Mouse (Mus musculus) stomach, embryonic 14.5 days (tissue): ENCODE measurements at regions not wholly inside any gene's neighbourhood (a gene's known extent, or its start where the extent isn't known, plus 50 kb on each side); places are given as distances from the start of the nearest gene placed in this dataset.
A peak's percentile ranks its signal among the peaks of the same experiment; 100 is the strongest.

ENCODE experiments used
- ATAC-seq: fragments of 200-750 bp; cut with Nextera tagmentation; 2 replicates; pipeline ENCODE4 v1.8.0; 2017; ENCODE audit warnings: low read depth, moderate TSS enrichment; ENCODE audit not compliant: insufficient number of reproducible peaks, insufficient read depth, low FRiP score
- H3K27ac ChIP-seq: fragments of 300-500 bp; sonication (generic); 2 replicates; pipeline ENCODE4 v1.5.1; 2014; ENCODE audit warnings: mild to moderate bottlenecking, low read length, moderate library complexity, mixed read lengths
- H3K27me3 ChIP-seq: fragments of 300-500 bp; sonication (generic); 2 replicates; pipeline ENCODE4 v1.6.1; 2014; ENCODE audit warnings: low read length, control low read depth, mixed read lengths; ENCODE audit not compliant: control insufficient read depth, insufficient read depth
- H3K36me3 ChIP-seq: fragments of 300-500 bp; sonication (generic); 2 replicates; pipeline ENCODE4 v1.6.1; 2014; ENCODE audit warnings: mild to moderate bottlenecking, control low read depth, low read length, moderate library complexity, mixed read lengths; ENCODE audit not compliant: control insufficient read depth, insufficient read depth
- H3K4me1 ChIP-seq: fragments of 300-500 bp; sonication (generic); 2 replicates; pipeline ENCODE4 v1.6.1; 2014; ENCODE audit warnings: low read length, control low read depth, mixed read lengths; ENCODE audit not compliant: control insufficient read depth, insufficient read depth
- H3K4me2 ChIP-seq: fragments of 300-500 bp; sonication (generic); replicated peaks from 2 replicates; pipeline ENCODE4 v1.6.1; 2014; ENCODE audit warnings: low read depth, low read length, control low read depth
- H3K4me3 ChIP-seq: fragments of 300-500 bp; sonication (generic); 2 replicates; pipeline ENCODE4 v1.5.1; 2014; ENCODE audit warnings: low read depth, low read length, control low read depth
- H3K9ac ChIP-seq: fragments of 300-500 bp; sonication (generic); replicated peaks from 2 replicates; pipeline ENCODE4 v1.6.1; 2014; ENCODE audit warnings: low read depth, mild to moderate bottlenecking, control low read depth, low read length, moderate library complexity, mixed read lengths
- H3K9me3 ChIP-seq: fragments of 300-500 bp; sonication (generic); 2 replicates; pipeline ENCODE4 v1.6.1; 2016; ENCODE audit warnings: low read depth, low read length, control low read depth; ENCODE audit not compliant: control insufficient read depth
- WGBS: fragments of 180-500 bp; shearing (Covaris S2); extraction: QIAGEN DNeasy Blood & Tissue Kit; methylation state at CpG from one replicate; pipeline ENCODE4 v1.1.7; 2014; 5-methylcytosine and 5-hydroxymethylcytosine counted together

DNA sequence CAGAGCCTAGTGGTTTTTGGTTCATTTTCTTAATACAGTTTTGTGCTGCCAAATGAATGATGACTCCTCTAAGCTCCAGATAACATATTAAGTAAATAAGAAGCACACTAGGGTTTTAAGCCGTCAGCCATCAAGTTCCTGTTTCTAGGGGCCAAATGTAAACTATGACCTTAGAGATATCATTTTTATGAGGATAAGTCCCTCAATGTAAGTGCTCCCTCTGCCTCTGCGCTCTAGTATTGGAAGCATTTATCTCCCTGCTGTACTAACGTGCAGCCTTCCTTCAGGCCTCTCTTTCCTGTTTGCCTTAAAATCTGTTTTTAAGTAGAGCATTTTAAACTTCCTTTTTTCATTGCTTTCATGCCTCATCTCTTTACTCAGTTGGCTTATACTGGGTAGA lies 381.3 kb upstream of the Cd180 start:
- WGBS, result 11% methylated on average over 3 of the region's 3 CpGs
- no peaks in the 10 kb centered on the region for H3K9me3 ChIP-seq
- H3K4me3 ChIP-seq, result no peak overlapping the region
- 0 out of 2 replicates have a peak, but pooled peaks cover 5% of the 10 kb centered on the region for H3K4me1 ChIP-seq
- ATAC-seq, result no peak
- H3K27me3 ChIP-seq, result no peaks in the 10 kb centered on the region
- no peak overlapping the region for H3K4me2 ChIP-seq
- H3K36me3 ChIP-seq, result no peaks in the 10 kb centered on the region
- no peak overlapping the region for H3K9ac ChIP-seq
- H3K27ac ChIP-seq, result no peak overlapping the region

DNA sequence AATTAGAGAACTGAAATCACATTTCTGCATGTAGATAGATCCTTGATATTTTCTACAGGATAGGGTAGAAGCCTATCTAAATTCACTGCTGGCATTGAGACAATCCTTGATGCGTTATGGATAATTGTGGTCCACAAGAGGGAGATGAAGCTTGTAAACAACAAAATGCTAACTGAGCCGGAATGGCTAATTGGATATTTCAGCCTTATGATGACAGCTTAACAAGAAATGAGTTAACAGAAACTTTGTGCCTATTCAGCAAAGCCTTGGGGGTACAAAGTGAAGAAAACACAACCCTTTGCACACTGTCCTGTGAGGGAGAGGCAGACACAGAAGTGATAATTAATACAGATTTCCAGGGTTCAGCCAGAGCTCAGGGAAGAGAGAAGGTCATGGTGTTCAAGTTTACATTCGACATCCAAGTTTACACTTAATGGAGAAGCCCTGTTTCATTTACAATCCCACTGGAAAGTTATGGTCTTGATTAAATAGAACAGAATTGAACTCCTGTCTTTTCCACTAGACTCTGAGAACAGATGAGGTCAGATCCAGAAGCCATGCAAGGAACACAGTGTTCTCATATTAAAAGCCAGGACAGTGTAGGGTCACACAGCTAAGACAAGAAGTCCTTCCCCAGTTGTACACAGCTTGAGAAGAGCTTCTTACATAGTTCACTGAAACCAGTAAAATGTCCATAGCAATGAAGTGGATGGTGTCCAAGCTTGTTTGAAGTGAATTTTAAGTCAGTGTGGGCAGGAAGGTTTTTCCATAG lies 377.3 kb upstream of the Cd180 start:
- H3K27me3 ChIP-seq, result no peaks in the 10 kb centered on the region
- no peak overlapping the region for H3K9ac ChIP-seq
- ATAC-seq, result no peak
- H3K4me2 ChIP-seq, result no peak overlapping the region
- no peaks in the 10 kb centered on the region for H3K9me3 ChIP-seq
- H3K36me3 ChIP-seq, result no peaks in the 10 kb centered on the region
- H3K27ac ChIP-seq, result no peak overlapping the region
- H3K4me3 ChIP-seq, result no peak overlapping the region
- WGBS, result 53% methylated on average over 3 of the region's 3 CpGs
- H3K4me1 ChIP-seq, result no peaks in the 10 kb centered on the region

DNA sequence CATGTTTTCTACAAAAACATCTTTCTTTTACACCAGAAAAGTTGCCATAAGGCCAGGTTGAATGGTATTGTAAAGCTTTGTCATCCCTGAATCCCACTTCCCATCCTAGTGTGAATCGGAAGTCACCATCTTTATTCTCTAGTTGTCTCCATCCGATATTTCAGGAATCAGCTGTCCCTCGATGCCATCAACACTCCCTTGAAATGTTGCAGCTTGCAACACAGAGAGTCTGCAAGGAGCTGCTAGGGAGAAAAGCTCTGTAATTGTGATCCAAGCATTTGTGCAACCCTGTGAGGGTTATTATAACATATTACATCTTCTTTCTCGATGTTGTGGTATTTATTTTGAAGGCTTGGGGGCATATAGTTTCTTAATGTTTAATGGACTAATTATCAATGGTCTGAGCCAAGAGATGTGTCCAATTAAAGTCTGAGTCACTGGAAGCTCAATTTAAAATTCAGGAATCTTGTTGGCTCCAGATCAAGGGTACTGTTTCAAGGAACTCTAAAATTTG lies 374.4 kb upstream of the Cd180 start:
- H3K27me3 ChIP-seq, result no peaks in the 10 kb centered on the region
- no peak overlapping the region for H3K27ac ChIP-seq
- H3K4me2 ChIP-seq, result no peak overlapping the region
- WGBS, result 69% methylated on average over 4 of the region's 4 CpGs
- no peak overlapping the region for H3K9ac ChIP-seq
- no peaks in the 10 kb centered on the region for H3K36me3 ChIP-seq
- H3K9me3 ChIP-seq, result no peaks in the 10 kb centered on the region
- H3K4me3 ChIP-seq, result no peak overlapping the region
- H3K4me1 ChIP-seq, result no peaks in the 10 kb centered on the region
- no peak for ATAC-seq

DNA sequence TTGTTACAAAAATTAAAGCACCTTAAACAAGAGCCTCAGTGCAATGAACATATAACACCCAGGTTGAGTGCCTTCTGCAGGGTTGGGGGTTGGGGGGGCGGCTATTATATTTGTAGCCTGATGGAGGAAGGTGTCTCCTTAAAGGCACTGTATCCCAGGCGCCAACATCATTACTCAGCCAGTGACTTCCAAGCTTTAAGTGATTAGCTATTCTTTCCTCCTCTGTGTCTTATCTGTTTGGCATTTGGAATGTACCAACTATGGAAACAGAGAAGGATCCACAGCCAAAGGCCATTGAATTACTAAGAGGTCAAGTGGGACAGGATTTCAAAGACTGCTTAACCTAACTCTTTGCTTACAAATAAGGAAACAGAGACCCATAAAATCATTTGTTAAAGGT lies 373.9 kb upstream of the Cd180 start:
- no peaks in the 10 kb centered on the region for H3K4me1 ChIP-seq
- H3K36me3 ChIP-seq, result no peaks in the 10 kb centered on the region
- 71% methylated on average over 2 of the region's 2 CpGs for WGBS
- H3K9me3 ChIP-seq, result no peaks in the 10 kb centered on the region
- no peak overlapping the region for H3K4me3 ChIP-seq
- H3K9ac ChIP-seq, result no peak overlapping the region
- no peaks in the 10 kb centered on the region for H3K27me3 ChIP-seq
- no peak overlapping the region for H3K4me2 ChIP-seq
- H3K27ac ChIP-seq, result no peak overlapping the region
- ATAC-seq, result no peak

GRCm38 (mm10) chr13:102323876-102324275 lies 369.5 kb upstream of the Cd180 start:
- Histone ChIP-seq H3K4me3 (no peak overlapping the region), H3K4me2 (no peak overlapping the region), H3K4me1 (no peaks in the 10 kb centered on the region), H3K36me3 (no peaks in the 10 kb centered on the region), H3K27me3 (no peaks in the 10 kb centered on the region), H3K9ac (no peak overlapping the region), H3K9me3 (no peaks in the 10 kb centered on the region), H3K27ac (no peak overlapping the region)
- no peak for ATAC-seq
- WGBS, result 93% methylated on average over 3 of the region's 3 CpGs

- Histone ChIP-seq H3K4me1 (no peaks in the 10 kb centered on the region), H3K4me2 (no peak overlapping the region), H3K27ac (no peak overlapping the region), H3K9me3 (no peaks in the 10 kb centered on the region), H3K36me3 (no peaks in the 10 kb centered on the region), H3K9ac (no peak overlapping the region), H3K4me3 (no peak overlapping the region), H3K27me3 (no peaks in the 10 kb centered on the region)
- ATAC-seq, result no peak
- WGBS, result 60% methylated on average over 2 of the region's 2 CpGs
Measured at GRCm38 (mm10) chr13:102326003-102326402, 367.4 kb upstream of the Cd180 start.

DNA sequence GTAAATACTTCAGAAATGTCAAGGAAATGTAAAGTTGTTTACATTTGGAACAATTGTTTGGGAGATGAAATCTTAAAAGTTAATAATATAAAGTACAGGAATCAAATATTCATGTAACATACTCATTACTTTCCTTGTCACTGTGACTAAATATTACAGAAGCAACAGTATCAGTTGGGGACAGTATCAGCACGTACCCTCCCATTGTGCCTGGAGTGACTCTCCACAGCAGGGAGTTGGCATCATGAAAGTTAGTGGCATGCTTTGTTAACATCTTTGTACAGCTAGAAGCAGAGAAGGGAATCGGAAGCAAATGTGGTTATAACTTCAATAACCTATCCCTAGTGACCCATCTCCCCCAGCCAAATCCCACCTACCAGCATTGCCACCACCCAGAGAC lies 366.8 kb upstream of the Cd180 start:
- no peak overlapping the region for H3K27ac ChIP-seq
- H3K36me3 ChIP-seq, result no peaks in the 10 kb centered on the region
- H3K4me3 ChIP-seq, result no peak overlapping the region
- H3K4me1 ChIP-seq, result no peaks in the 10 kb centered on the region
- 60% methylated on average over 2 of the region's 2 CpGs for WGBS
- ATAC-seq, result no peak
- no peak overlapping the region for H3K4me2 ChIP-seq
- H3K9me3 ChIP-seq, result no peaks in the 10 kb centered on the region
- no peak overlapping the region for H3K9ac ChIP-seq
- H3K27me3 ChIP-seq, result no peaks in the 10 kb centered on the region

DNA sequence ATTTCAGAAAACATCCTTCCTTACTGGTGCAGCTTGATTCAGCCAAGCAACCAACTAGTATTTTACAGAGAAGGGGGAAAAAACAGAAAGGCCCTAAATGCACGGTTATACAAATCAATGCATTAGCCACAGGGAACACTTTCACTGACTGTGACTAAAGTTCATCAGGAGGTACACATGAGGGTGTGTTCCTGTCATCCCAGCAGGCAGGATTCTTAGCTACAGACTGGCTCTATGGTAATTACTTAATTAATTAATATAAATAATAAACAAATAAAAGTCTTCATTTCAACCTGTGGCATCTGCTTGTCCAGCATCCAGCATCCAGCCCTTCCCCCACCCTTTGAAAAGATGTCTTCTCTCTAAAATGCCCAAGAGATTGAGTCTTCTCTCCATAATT lies 359.7 kb upstream of the Cd180 start:
- ATAC-seq, result no peak
- Histone ChIP-seq H3K36me3 (no peaks in the 10 kb centered on the region), H3K4me3 (no peak overlapping the region), H3K4me1 (peaks cover 4% of the 10 kb centered on the region; the same call in 1 of the 2 replicates), H3K27ac (no peak overlapping the region), H3K27me3 (no peaks in the 10 kb centered on the region), H3K9me3 (no peaks in the 10 kb centered on the region), H3K4me2 (no peak overlapping the region), H3K9ac (no peak overlapping the region)
- whole genome bisulfite sequencing, result 44% methylated on average over 1 of the region's 1 CpGs

DNA sequence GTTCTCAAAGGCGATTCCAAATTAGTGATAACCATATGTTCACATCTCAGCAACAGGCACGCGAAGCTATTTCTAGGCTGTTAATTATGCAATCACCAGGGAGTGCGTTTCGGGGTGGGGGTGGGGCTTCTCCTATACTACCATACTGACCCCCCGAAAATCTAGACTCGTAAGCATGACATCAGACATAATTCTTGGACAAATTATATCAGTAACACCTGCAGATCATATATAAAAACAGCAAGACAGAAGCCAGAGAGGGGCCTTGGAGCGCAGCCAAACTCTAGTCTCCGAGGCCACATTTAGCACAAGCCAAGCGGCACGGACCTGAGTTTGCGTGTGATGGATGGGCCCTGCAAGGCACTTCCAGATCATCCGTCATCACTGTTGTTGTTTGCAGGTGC lies 359.2 kb upstream of the Cd180 start:
- peaks cover 4% of the 10 kb centered on the region; the same call in 1 of the 2 replicates for H3K4me1 ChIP-seq
- H3K27me3 ChIP-seq, result no peaks in the 10 kb centered on the region
- peak; percentile 61; the same call in 1 of the 2 replicates for ATAC-seq
- no peaks in the 10 kb centered on the region for H3K36me3 ChIP-seq
- 17% methylated on average over 13 of the region's 13 CpGs for WGBS
- no peaks in the 10 kb centered on the region; the same call in 1 of the 2 replicates for H3K9me3 ChIP-seq
- no peak overlapping the region for H3K4me3 ChIP-seq
- H3K27ac ChIP-seq, result no peak overlapping the region
- peak overlapping the region; percentile 24 for H3K4me2 ChIP-seq
- no peak overlapping the region for H3K9ac ChIP-seq
